Mouse (Mus musculus) spleen, postnatal 36 days (tissue): ENCODE results near the gene Igfn1.

Source experiments
- DNase-seq, 2 experiments: peaks; one replicate each; pipeline ENCODE4 v3.0.0; 2022; ENCODE audit warnings: low spot score in 2 of 2, mixed read lengths in 1 of 2

Igfn1 gene

GRCm38 (mm10) chr1:135933704-135934293 is 72.3 kb downstream of the Igfn1 start:
- DNase-seq, result no peak

DNA sequence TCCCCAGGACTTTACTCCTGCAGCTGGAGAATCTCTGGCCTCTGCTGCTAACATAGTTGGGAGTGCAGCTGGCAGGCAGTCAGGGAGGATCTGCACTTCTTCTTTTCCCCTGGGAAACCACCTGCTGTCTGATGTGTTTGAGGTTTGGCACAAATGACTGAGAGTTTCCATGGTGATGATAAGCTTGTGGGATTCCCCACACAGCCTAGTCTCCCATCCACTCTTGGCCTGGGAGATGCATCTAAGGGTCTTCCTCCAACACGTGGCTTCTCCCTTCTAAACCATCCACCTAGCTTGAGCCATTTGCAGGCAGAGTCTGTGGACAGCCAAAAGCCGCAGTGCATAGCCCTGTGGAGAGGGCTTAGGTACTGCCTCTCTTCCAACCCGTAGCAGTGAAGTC is 76.3 kb downstream of the Igfn1 start:
- DNase-seq, result peak; percentile 5 to 13

DNA sequence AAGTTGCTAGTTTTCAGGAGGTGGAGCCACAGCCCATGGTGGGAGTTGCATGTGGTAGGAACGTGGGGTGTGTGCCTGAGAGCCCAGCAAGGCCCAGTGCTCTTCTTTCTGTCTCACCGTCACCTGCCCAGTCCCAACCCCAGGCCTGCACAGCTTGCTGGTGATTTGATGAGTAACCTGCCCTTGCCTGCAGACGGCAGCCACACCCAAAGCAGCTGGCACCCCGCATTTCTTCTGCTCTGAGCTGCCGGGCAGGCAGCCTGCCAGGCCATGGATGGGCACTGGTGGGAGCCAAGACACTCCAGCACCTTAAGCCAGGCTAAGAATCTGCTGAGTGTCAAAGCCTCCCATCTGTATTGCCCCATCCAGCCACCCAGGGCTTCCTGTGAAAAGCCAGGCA is 80.3 kb downstream of the Igfn1 start:
- DNase-seq, result no peak

DNA sequence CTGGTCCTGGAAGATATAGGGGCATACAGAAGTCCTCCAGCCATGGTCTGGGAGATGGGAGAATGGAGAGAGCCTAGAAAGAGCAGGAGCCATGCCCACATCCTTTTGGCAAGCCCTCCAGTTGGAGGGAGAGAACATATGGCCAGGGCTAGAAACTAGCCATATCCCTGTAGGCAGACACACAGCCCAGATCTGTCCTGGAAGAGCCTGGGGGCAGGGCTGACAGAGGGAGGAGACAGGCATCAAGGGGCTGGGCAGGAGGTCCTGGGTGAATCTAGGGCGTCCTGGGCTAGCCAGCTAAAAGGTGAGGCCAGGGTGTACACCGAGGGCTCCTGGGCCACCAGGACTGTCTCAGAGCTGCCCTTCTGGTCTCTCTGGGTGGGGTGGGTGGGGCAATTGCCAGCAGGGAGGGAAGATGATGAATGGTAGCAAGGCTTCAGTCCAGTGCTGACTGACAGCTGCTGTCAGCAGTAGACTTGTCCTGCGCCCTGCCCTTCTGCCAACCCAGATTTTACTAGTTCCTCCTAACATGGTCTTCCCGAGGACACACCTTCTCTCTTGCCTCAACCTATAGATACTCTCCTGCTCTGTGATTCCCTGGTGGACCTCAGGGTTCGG is 81.7 kb downstream of the Igfn1 start:
- no peak for DNase-seq

- no peak for DNase-seq
Observed at GRCm38 (mm10) chr1:135923229-135923628, 82.9 kb downstream of the Igfn1 start.

DNA sequence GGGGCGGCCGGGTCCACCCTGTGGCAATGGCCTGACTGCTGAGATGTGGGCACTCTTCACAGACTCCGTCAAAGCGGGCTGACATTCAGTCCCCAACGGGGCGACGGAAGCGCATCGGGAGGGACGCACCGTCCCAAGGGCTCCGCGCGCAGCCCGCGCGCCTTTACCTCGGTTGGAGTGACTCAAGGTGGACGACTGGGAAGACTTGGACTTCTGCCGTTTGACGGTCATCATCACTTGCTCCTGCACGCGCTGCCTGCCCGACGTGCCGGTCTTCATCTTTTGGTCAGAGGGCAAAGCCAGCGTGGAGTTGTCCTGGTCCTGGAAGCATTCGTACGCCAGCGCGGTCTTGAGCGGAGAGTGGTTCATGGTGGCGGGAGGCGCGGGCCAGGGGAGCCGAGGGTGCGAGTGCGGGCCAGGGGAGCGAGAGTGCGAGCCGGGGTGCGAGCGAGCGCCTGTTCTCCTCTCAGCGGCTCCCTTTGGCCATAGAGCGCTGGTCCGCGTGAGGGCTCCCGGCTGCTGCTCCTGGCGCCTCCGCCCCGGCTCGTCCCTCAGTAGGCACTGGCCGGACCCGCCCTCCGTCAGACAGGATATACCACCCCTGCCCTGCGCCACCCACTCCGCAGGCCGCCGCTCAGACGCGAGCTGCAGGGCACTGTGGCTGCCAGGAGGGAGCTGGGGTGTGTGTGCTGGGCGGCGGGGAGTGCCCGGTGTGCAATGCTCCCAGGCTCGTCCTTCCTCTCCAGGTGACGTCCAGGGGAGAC is 87.3 kb downstream of the Igfn1 start, which contains the start of gene Pkp1:
Pkp1 (minus strand) TSS at position 564 of the 764 bp plus-strand sequence.
- no peak for DNase-seq

DNA sequence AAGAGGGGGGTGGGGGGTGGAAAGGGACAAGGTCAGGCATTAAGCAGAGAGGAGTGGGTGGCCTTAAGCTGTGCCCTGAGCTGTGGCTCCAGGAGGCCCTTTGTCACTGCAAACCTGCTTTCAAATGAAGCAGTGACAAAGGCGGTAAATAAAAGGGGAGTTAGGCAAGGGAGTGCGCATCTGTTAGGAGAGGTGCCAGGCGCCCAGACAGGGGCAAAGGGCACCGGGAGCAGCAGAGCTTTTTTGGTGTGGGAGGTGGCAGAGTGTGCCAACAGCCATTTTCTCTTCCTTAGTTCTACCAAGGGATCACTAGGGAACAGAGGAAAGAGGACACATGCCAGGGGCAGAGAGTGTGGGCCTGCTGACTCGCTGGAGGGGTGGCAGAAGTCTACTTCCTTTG is 88.9 kb downstream of the Igfn1 start:
- DNase-seq, result no peak

- DNase-seq, result no peak
Observed at GRCm38 (mm10) chr1:135916486-135917058, 89.6 kb downstream of the Igfn1 start.

GRCm38 (mm10) chr1:135913657-135914056 is 92.5 kb downstream of the Igfn1 start:
- no peak for DNase-seq

DNA sequence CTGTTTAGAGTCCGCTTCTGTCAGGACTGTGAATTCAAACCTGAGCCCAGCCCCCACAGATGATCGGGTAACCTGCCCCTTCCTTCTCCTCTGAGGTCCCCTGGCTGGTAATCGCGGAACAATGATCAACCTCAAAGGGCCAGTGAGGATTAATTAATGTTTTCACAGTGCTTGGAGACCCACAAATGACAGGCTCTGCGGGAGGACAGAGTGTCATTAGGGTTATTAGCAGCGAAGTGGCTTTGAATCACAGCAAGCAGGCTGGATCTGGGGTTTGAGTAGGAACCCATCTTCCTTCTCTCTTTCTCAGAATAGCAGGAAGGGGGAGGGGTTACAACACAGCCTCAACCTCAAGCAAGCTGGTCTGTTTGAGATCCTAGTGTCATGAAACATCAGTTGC is 96.8 kb downstream of the Igfn1 start:
- DNase-seq, result no peak

- DNase-seq, result no peak
Observed at GRCm38 (mm10) chr1:135906736-135907135, 99.4 kb downstream of the Igfn1 start.
